ENCODE assay signal across 12 mouse cellular contexts in the genomic region with DNA sequence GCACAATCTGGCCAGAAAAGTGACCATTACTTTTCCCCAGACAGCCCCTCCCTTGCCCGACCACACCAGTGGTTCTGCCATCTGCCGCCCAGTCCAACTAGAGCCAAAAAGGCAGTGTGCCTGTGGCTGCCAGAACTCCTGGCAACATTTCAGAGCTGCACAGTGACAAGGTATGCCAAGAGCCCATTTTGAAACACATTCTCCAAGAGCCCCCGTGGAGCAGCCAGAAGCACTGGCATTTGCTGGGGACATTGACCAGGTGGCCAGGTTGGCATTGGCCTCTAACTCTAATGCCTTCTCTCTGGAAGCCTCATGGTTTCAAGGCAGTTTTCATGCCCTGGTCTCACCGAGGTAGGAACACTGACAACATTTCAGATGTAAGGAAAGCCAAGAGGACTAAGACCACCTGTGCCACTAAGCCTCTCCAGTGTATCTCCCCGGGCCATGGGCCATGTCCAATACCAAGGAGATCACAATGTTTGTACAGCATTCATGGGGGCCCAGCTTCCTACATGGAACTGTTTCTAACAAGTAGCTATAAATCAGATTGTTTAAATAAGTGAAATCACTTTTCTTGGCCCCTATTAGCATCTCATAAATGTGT.
DNase-seq lines count a peak whose midpoint lies in the region; ATAC-seq and TF ChIP-seq lines count a peak whose summit lies in the region.
"Had no signal": no experiment of that assay in that cellular context is flagged by ENCODE, and none has a peak within 500 bp of the region (broad histone marks: within the 10 kb centered on the region; RNA-seq: fewer than 3 reads in every experiment).

No protein-coding gene starts in this region.

- ATAC-seq in forebrain, embryonic 14.5 days = no peak
- ATAC-seq in forebrain, postnatal 0 days = no peak
- ATAC-seq: inflammation-experienced regulatory T-cells, adult 6 months; midbrain, embryonic 16.5 days had no signal

- peak; percentile 27 for DNase-seq in forebrain, embryonic 14.5 days (ENCODE audit: low spot score)
- no peak for DNase-seq in forebrain, postnatal 0 days
- peak; percentile 53 to 59 for DNase-seq in layer of hippocampus, postnatal 10 days (ENCODE audit: low spot score in 2 of 2)
- no peak for DNase-seq in layer of hippocampus, adult 9-10 months (ENCODE audit: low spot score)
- DNase-seq in cerebellum, adult 2 months = peak; percentile 98 to 99
- peak; percentile 1 for DNase-seq in heart, postnatal 25 days (ENCODE audit: low spot score)
- DNase-seq in limb, embryonic 10.5 days (ENCODE audit: low spot score) = no peak
- no peak for DNase-seq in thymus, postnatal 25 days
- DNase-seq: embryo, embryonic 11 days; gastrocnemius, postnatal 14 days had no signal

- no peak for TF ChIP-seq POLR2A in cerebellum, adult 2 months (IDR thresholded peaks at IDR 0.05; ENCODE audit: borderline replicate concordance, insufficient read depth, low read length)

- H3K27ac ChIP-seq in forebrain, embryonic 14.5 days (ENCODE audit: low read depth, low read length) = no peak overlapping the region
- no peak overlapping the region for H3K27ac ChIP-seq in forebrain, postnatal 0 days (ENCODE audit: low read depth, low read length)
- peak overlapping the region; percentile 65; the same call in 1 of the 2 replicates for H3K27ac ChIP-seq in cerebellum, adult 2 months (ENCODE audit: insufficient read depth, low read length)
- H3K27ac ChIP-seq in limb, embryonic 10.5 days = no peak overlapping the region

- H3K4me1 ChIP-seq in forebrain, embryonic 14.5 days (ENCODE audit: control insufficient read depth, insufficient read depth, low read length) = peaks cover 6% of the 10 kb centered on the region
- H3K4me1 ChIP-seq in forebrain, postnatal 0 days (ENCODE audit: insufficient read depth) = 0 out of 2 replicates have a peak, but pooled peaks cover 3% of the 10 kb centered on the region
- peaks cover 36% of the 10 kb centered on the region for H3K4me1 ChIP-seq in cerebellum, adult 2 months (ENCODE audit: control insufficient read depth, insufficient read depth, low read length)
- H3K4me1 ChIP-seq in limb, embryonic 10.5 days = no peaks in the 10 kb centered on the region

- no peak for TF ChIP-seq CTCF in forebrain, postnatal 0 days (IDR thresholded peaks at IDR 0.05; ENCODE audit: low read depth)
- TF ChIP-seq CTCF in cerebellum, adult 2 months (IDR thresholded peaks at IDR 0.05; ENCODE audit: borderline replicate concordance, insufficient read depth, low read depth, low read length) = no peak

- H3K27me3 ChIP-seq in forebrain, embryonic 14.5 days (replicated peaks; ENCODE audit: control insufficient read depth, insufficient read depth, low read length) = no peaks in the 10 kb centered on the region
- H3K27me3 ChIP-seq in forebrain, postnatal 0 days (ENCODE audit: insufficient read depth, low read length) = no peaks in the 10 kb centered on the region
- no peaks in the 10 kb centered on the region for H3K27me3 ChIP-seq in cerebellum, adult 2 months (ENCODE audit: control insufficient read depth, insufficient read depth, low read length)
- no peaks in the 10 kb centered on the region for H3K27me3 ChIP-seq in limb, embryonic 10.5 days (ENCODE audit: low read depth, poor library complexity, severe bottlenecking)

- intact Hi-C loops in heart, postnatal 25 days (cut with DNase I) = no loop called here

- H3K36me3 ChIP-seq in forebrain, embryonic 14.5 days (ENCODE audit: control insufficient read depth, insufficient read depth, low read length) = peaks cover 26% of the 10 kb centered on the region
- peaks cover 32% of the 10 kb centered on the region for H3K36me3 ChIP-seq in forebrain, postnatal 0 days (ENCODE audit: insufficient read depth)
- no peaks in the 10 kb centered on the region for H3K36me3 ChIP-seq in limb, embryonic 10.5 days

- H3K4me3 ChIP-seq in forebrain, embryonic 14.5 days (ENCODE audit: low read depth, low read length) = no peak overlapping the region
- no peak overlapping the region for H3K4me3 ChIP-seq in forebrain, postnatal 0 days (ENCODE audit: low read depth, low read length)
- H3K4me3 ChIP-seq in cerebellum, adult 2 months (replicated peaks; ENCODE audit: insufficient read depth, low read depth, low read length) = no peak overlapping the region
- no peak overlapping the region for H3K4me3 ChIP-seq in limb, embryonic 10.5 days

- no peak overlapping the region for H3K9ac ChIP-seq in forebrain, embryonic 14.5 days (ENCODE audit: low read length)
- no peak overlapping the region for H3K9ac ChIP-seq in forebrain, postnatal 0 days

- 81% methylated on average over 5 of the region's 5 CpGs for WGBS in forebrain, embryonic 14.5 days
- WGBS in forebrain, postnatal 0 days = 50% methylated on average over 5 of the region's 5 CpGs
- 5% methylated on average over 5 of the region's 5 CpGs for WGBS in cerebellum, adult 2 months
- WGBS in limb, embryonic 10.5 days = 88% methylated on average over 5 of the region's 5 CpGs

- no peak overlapping the region for H3K4me2 ChIP-seq in forebrain, embryonic 14.5 days (ENCODE audit: low read length)
- no peak overlapping the region for H3K4me2 ChIP-seq in forebrain, postnatal 0 days (ENCODE audit: low read depth)

- H3K9me3 ChIP-seq in forebrain, embryonic 14.5 days (replicated peaks; ENCODE audit: control insufficient read depth, low read length) = no peaks in the 10 kb centered on the region
- H3K9me3 ChIP-seq in forebrain, postnatal 0 days (ENCODE audit: low read length) = no peaks in the 10 kb centered on the region
- H3K9me3 ChIP-seq in limb, embryonic 10.5 days (replicated peaks) = no peaks in the 10 kb centered on the region

Comparison
In these comparisons a context has a peak if more than half of its experiments do, and no peak if none do; other contexts are left out.
1. DNase-seq: peak in forebrain, embryonic 14.5 days (single experiment), layer of hippocampus, postnatal 10 days (2 of 2), cerebellum, adult 2 months (2 of 2) and heart, postnatal 25 days (single experiment); none in forebrain, postnatal 0 days (single experiment), layer of hippocampus, adult 9-10 months (single experiment), limb, embryonic 10.5 days (single experiment) and thymus, postnatal 25 days (single experiment).